Mouse (Mus musculus) heart, embryonic 16.5 days (tissue): ENCODE data around the gene Rngtt. TPM values are rescaled to one million over a fixed set of nuclear protein-coding genes. Genes with fewer than 3 reads are reported as not detected.

Experiments used
- ATAC-seq: fragments of 200-750 bp; cut with Nextera tagmentation; replicated peaks from 2 replicates; pipeline ENCODE4 v1.8.0; 2017; ENCODE audit warnings: moderate number of reproducible peaks; ENCODE audit not compliant: insufficient read depth, low FRiP score; ENCODE audit errors: extremely low read depth
- H3K27ac ChIP-seq: fragments of 300-500 bp; sonication (generic); 2 replicates; pipeline ENCODE4 v1.5.1; 2014; ENCODE audit warnings: mild to moderate bottlenecking, low read length, control low read depth, moderate library complexity
- H3K27me3 ChIP-seq: fragments of 300-500 bp; sonication (generic); 2 replicates; pipeline ENCODE4 v1.6.1; 2014; ENCODE audit warnings: low read length, mixed read lengths; ENCODE audit not compliant: control insufficient read depth, insufficient read depth
- H3K36me3 ChIP-seq: fragments of 300-500 bp; sonication (generic); 2 replicates; pipeline ENCODE4 v1.6.1; 2014; ENCODE audit not compliant: control insufficient read depth, insufficient read depth
- H3K4me1 ChIP-seq: fragments of 300-500 bp; sonication (generic); 2 replicates; pipeline ENCODE4 v1.6.1; 2014; ENCODE audit warnings: low read length, mixed read lengths; ENCODE audit not compliant: control insufficient read depth, insufficient read depth
- H3K4me2 ChIP-seq: fragments of 300-500 bp; sonication (generic); 2 replicates; pipeline ENCODE4 v1.6.1; 2014; ENCODE audit warnings: low read depth, mild to moderate bottlenecking, control low read depth, low read length
- H3K4me3 ChIP-seq: fragments of 300-500 bp; sonication (generic); 2 replicates; pipeline ENCODE4 v1.5.1; 2014; ENCODE audit warnings: mild to moderate bottlenecking, control low read depth, low read length
- H3K9ac ChIP-seq: fragments of 300-500 bp; sonication (generic); 2 replicates; pipeline ENCODE4 v1.6.1; 2014; ENCODE audit warnings: low read length, control low read depth
- H3K9me3 ChIP-seq: fragments of 300-500 bp; sonication (generic); replicated peaks from 2 replicates; pipeline ENCODE4 v1.6.1; 2016; ENCODE audit warnings: low read length; ENCODE audit not compliant: control insufficient read depth
- WGBS: fragments of 180-500 bp; shearing (Covaris S2); extraction: QIAGEN DNeasy Blood & Tissue Kit; methylation state at CpG from one replicate; pipeline ENCODE4 v1.1.7; 2014; 5-methylcytosine and 5-hydroxymethylcytosine counted together
- polyA plus RNA-seq: library from polyadenylated mRNA; unstranded; fragments of >200 nt; fragmentation: Nextera tagmentation; extraction: Ambion mirVana; gene quantifications from 2 replicates; pipeline ENCODE4 v1.2.1, GENCODE M21; 2015

The Rngtt gene
- polyA plus RNA-seq, 1 experiment from 2014 or later: 15.1 TPM

- H3K4me3 ChIP-seq: no peak overlapping the region
- H3K9ac ChIP-seq: no peak overlapping the region
- ATAC-seq: no peak
- H3K27me3 ChIP-seq: no peaks in the 10 kb centered on the region
- H3K27ac ChIP-seq: no peak overlapping the region
- H3K4me1 ChIP-seq: no peaks in the 10 kb centered on the region
- no peaks in the 10 kb centered on the region for H3K9me3 ChIP-seq
- H3K4me2 ChIP-seq: no peak overlapping the region
- peaks cover 7% of the 10 kb centered on the region; the same call in 1 of the 2 replicates for H3K36me3 ChIP-seq
Measured at GRCm38 (mm10) chr4:33363451-33363850, 53.3 kb downstream of the Rngtt start.

- H3K4me1 ChIP-seq: no peaks in the 10 kb centered on the region
Measured at GRCm38 (mm10) chr4:33374916-33375315, 64.8 kb downstream of the Rngtt start.

GRCm38 (mm10) chr4:33377642-33378041, 67.5 kb downstream of the Rngtt start:
- Histone ChIP-seq H3K36me3 (0 out of 2 replicates have a peak, but pooled peaks cover 2% of the 10 kb centered on the region), H3K4me1 (0 out of 2 replicates have a peak, but pooled peaks cover 2% of the 10 kb centered on the region), H3K4me2 (no peak overlapping the region), H3K27ac (no peak overlapping the region), H3K4me3 (no peak overlapping the region), H3K9me3 (no peaks in the 10 kb centered on the region), H3K27me3 (no peaks in the 10 kb centered on the region), H3K9ac (no peak overlapping the region)
- ATAC-seq: no peak

More at GRCm38 (mm10) chr4:33374916-33375315, 64.8 kb downstream of the Rngtt start:
- no peak for ATAC-seq
- no peak overlapping the region for H3K4me3 ChIP-seq
- 80% methylated on average over 6 of the region's 6 CpGs for WGBS
- H3K4me2 ChIP-seq: no peak overlapping the region
- H3K9ac ChIP-seq: no peak overlapping the region
- no peaks in the 10 kb centered on the region for H3K9me3 ChIP-seq
- H3K27ac ChIP-seq: no peak overlapping the region
- H3K27me3 ChIP-seq: no peaks in the 10 kb centered on the region
- 0 out of 2 replicates have a peak, but pooled peaks cover 2% of the 10 kb centered on the region for H3K36me3 ChIP-seq

- H3K36me3 ChIP-seq: 0 out of 2 replicates have a peak, but pooled peaks cover 2% of the 10 kb centered on the region
- no peak for ATAC-seq
- WGBS: 33% methylated on average over 6 of the region's 6 CpGs
- no peak overlapping the region for H3K27ac ChIP-seq
- no peaks in the 10 kb centered on the region for H3K27me3 ChIP-seq
- no peak overlapping the region for H3K4me3 ChIP-seq
- H3K4me1 ChIP-seq: 0 out of 2 replicates have a peak, but pooled peaks cover 2% of the 10 kb centered on the region
- H3K9ac ChIP-seq: no peak overlapping the region
- no peaks in the 10 kb centered on the region for H3K9me3 ChIP-seq
- H3K4me2 ChIP-seq: no peak overlapping the region
Measured at GRCm38 (mm10) chr4:33378894-33379293, 68.8 kb downstream of the Rngtt start.

- H3K36me3 ChIP-seq: peaks cover 3% of the 10 kb centered on the region; the same call in 1 of the 2 replicates
- no peak overlapping the region for H3K9ac ChIP-seq
- ATAC-seq: no peak
- no peak overlapping the region for H3K4me2 ChIP-seq
- H3K9me3 ChIP-seq: no peaks in the 10 kb centered on the region
- WGBS: 92% methylated on average over 3 of the region's 3 CpGs
- H3K27me3 ChIP-seq: no peaks in the 10 kb centered on the region
- no peak overlapping the region for H3K4me3 ChIP-seq
- H3K4me1 ChIP-seq: no peaks in the 10 kb centered on the region
- H3K27ac ChIP-seq: no peak overlapping the region
Measured at GRCm38 (mm10) chr4:33388899-33389298, 78.8 kb downstream of the Rngtt start.

GRCm38 (mm10) chr4:33390660-33391059, 80.5 kb downstream of the Rngtt start:
- Histone ChIP-seq H3K36me3 (peaks cover 3% of the 10 kb centered on the region; the same call in 1 of the 2 replicates), H3K4me3 (no peak overlapping the region), H3K4me2 (no peak overlapping the region), H3K9me3 (no peaks in the 10 kb centered on the region), H3K4me1 (no peaks in the 10 kb centered on the region), H3K27me3 (no peaks in the 10 kb centered on the region), H3K27ac (no peak overlapping the region), H3K9ac (no peak overlapping the region)
- ATAC-seq: no peak

GRCm38 (mm10) chr4:33393437-33393836, 83.3 kb downstream of the Rngtt start:
- Histone ChIP-seq H3K4me2 (no peak overlapping the region), H3K27ac (no peak overlapping the region), H3K36me3 (peaks cover 3% of the 10 kb centered on the region; the same call in 1 of the 2 replicates), H3K27me3 (no peaks in the 10 kb centered on the region), H3K9ac (no peak overlapping the region), H3K9me3 (no peaks in the 10 kb centered on the region), H3K4me1 (no peaks in the 10 kb centered on the region), H3K4me3 (no peak overlapping the region)
- no peak for ATAC-seq
- 83% methylated on average over 2 of the region's 2 CpGs for WGBS

- WGBS: 51% methylated on average over 3 of the region's 3 CpGs
- Histone ChIP-seq H3K4me3 (no peak overlapping the region), H3K4me1 (no peaks in the 10 kb centered on the region), H3K4me2 (no peak overlapping the region), H3K36me3 (peaks cover 3% of the 10 kb centered on the region; the same call in 1 of the 2 replicates), H3K27me3 (no peaks in the 10 kb centered on the region), H3K9me3 (no peaks in the 10 kb centered on the region), H3K27ac (no peak overlapping the region), H3K9ac (no peak overlapping the region)
- no peak; the same call in 1 of the 2 replicates for ATAC-seq
Measured at GRCm38 (mm10) chr4:33396222-33397176, 86.4 kb downstream of the Rngtt start.

GRCm38 (mm10) chr4:33405723-33406293, 95.7 kb downstream of the Rngtt start:
- Histone ChIP-seq H3K4me3 (no peak overlapping the region), H3K9me3 (no peaks in the 10 kb centered on the region), H3K27ac (no peak overlapping the region), H3K27me3 (no peaks in the 10 kb centered on the region), H3K4me1 (no peaks in the 10 kb centered on the region), H3K9ac (no peak overlapping the region), H3K4me2 (no peak overlapping the region), H3K36me3 (no peaks in the 10 kb centered on the region)
- no peak for ATAC-seq
- WGBS: 76% methylated on average over 2 of the region's 2 CpGs
